ENCODE assay signal across 8 mouse cellular contexts in the genomic region with DNA sequence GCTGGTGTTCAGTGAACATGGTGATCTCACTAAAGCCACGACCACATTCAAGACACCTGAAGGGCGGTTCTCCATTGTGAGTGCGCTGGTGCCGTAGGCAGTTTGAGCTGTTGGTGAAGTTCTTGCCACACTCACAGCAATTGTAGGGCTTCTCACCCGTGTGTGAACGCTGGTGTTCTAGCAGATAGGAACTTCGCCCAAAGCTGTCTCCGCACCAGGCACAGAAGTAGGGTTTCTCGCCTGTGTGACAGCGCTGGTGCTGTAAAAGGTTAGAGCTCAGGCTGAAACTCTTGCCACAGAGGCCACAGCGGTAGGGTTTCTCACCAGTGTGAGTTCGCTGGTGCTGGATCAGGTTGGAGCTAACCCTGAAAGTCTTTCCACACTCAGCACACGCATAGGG. TPM values are rescaled to one million over a fixed set of nuclear protein-coding genes. Genes with fewer than 3 reads are reported as not detected.
DNase-seq lines count a peak whose midpoint lies in the region; ATAC-seq and TF ChIP-seq lines count a peak whose summit lies in the region.
"Had no signal": no experiment of that assay in that cellular context is flagged by ENCODE, and none has a peak within 500 bp of the region (broad histone marks: within the 10 kb centered on the region; RNA-seq: fewer than 3 reads in every experiment).

No protein-coding gene starts in this region.

- H3K9me3 ChIP-seq in embryonic facial prominence, embryonic 11.5 days (replicated peaks; ENCODE audit: control insufficient read depth, low read length), result no peaks in the 10 kb centered on the region
- H3K9me3 ChIP-seq in hindbrain, embryonic 16.5 days (ENCODE audit: control insufficient read depth, low read length), result no peaks in the 10 kb centered on the region

- H3ac ChIP-seq in myocyte (ENCODE audit: control insufficient read depth, insufficient read length), result no peak overlapping the region

- peak; percentile 31 for DNase-seq in kidney, adult 11 months
- DNase-seq in kidney, adult 8-10 months, result no peak
- no peak for DNase-seq in embryonic facial prominence, embryonic 11.5 days (ENCODE audit: low spot score)
- no peak for DNase-seq in adrenal gland, postnatal 4 days (ENCODE audit: low spot score in 2 of 2)
- no peak for DNase-seq in T-cell, adult 2 months (ENCODE audit: low spot score)

- no peaks in the 10 kb centered on the region for H3K4me1 ChIP-seq in embryonic facial prominence, embryonic 11.5 days (ENCODE audit: control insufficient read depth, insufficient read depth, low read length)
- H3K4me1 ChIP-seq in hindbrain, embryonic 16.5 days (ENCODE audit: control insufficient read depth, insufficient read depth, low read depth, low read length), result peaks cover 24% of the 10 kb centered on the region

- no peaks in the 10 kb centered on the region for H3K36me3 ChIP-seq in embryonic facial prominence, embryonic 11.5 days (replicated peaks; ENCODE audit: control insufficient read depth, insufficient read depth, low read depth, low read length)
- H3K36me3 ChIP-seq in hindbrain, embryonic 16.5 days (ENCODE audit: control insufficient read depth, insufficient read depth, low read length), result peaks cover 7% of the 10 kb centered on the region; the same call in 1 of the 2 replicates
- H3K36me3 ChIP-seq in myocyte (ENCODE audit: control insufficient read depth, insufficient read depth), result no peaks in the 10 kb centered on the region

- 93% methylated on average over 13 of the region's 13 CpGs for WGBS in embryonic facial prominence, embryonic 11.5 days
- 95% methylated on average over 13 of the region's 13 CpGs for WGBS in hindbrain, embryonic 16.5 days

- no peak overlapping the region for H3K9ac ChIP-seq in embryonic facial prominence, embryonic 11.5 days (replicated peaks; ENCODE audit: low read length)
- 0 out of 2 replicates have a peak overlapping the region, but pooled peaks have one; percentile 4 for H3K9ac ChIP-seq in hindbrain, embryonic 16.5 days (ENCODE audit: low read depth, low read length)

- H3K4me3 ChIP-seq in embryonic facial prominence, embryonic 11.5 days (ENCODE audit: low read depth, low read length), result 0 out of 2 replicates have a peak overlapping the region, but pooled peaks have one; percentile 63
- H3K4me3 ChIP-seq in hindbrain, embryonic 16.5 days (ENCODE audit: low read length), result no peak overlapping the region
- H3K4me3 ChIP-seq in myocyte, result peak overlapping the region; percentile 91

- ATAC-seq in embryonic facial prominence, embryonic 11.5 days (replicated peaks; ENCODE audit: insufficient number of reproducible peaks, low FRiP score, low TSS enrichment, low read depth), result no peak
- no peak for ATAC-seq in hindbrain, embryonic 16.5 days

- H3K79me2 ChIP-seq in myocyte (ENCODE audit: control insufficient read depth, insufficient read depth), result no peaks in the 10 kb centered on the region

- no peak for TF ChIP-seq POLR2A in myocyte (IDR thresholded peaks at IDR 0.05; ENCODE audit: insufficient read length, low read depth)

- no peaks in the 10 kb centered on the region for H3K27me3 ChIP-seq in embryonic facial prominence, embryonic 11.5 days (ENCODE audit: control insufficient read depth, insufficient read depth, low read length)
- no peaks in the 10 kb centered on the region for H3K27me3 ChIP-seq in hindbrain, embryonic 16.5 days (replicated peaks; ENCODE audit: control insufficient read depth, insufficient read depth, low read length)
- H3K27me3 ChIP-seq in myocyte (ENCODE audit: control insufficient read depth, insufficient read depth, insufficient read length), result no peaks in the 10 kb centered on the region

- H3K4me2 ChIP-seq in embryonic facial prominence, embryonic 11.5 days (ENCODE audit: low read depth, low read length), result no peak overlapping the region
- no peak overlapping the region for H3K4me2 ChIP-seq in hindbrain, embryonic 16.5 days (ENCODE audit: low read length)
- H3K4me2 ChIP-seq in myocyte (ENCODE audit: low read depth), result peak overlapping the region; percentile 73

- no peak overlapping the region for H3K27ac ChIP-seq in embryonic facial prominence, embryonic 11.5 days (replicated peaks; ENCODE audit: low read depth, low read length)
- H3K27ac ChIP-seq in hindbrain, embryonic 16.5 days (ENCODE audit: low read depth, low read length), result peak overlapping the region; percentile 99; the same call in 1 of the 2 replicates

TF ChIP-seq in myocyte, 11 proteins besides CTCF, POLR2A, EP300 and RAD21:
- TF ChIP-seq MYOG (IDR thresholded peaks at IDR 0.05; ENCODE audit: control insufficient read depth in 1 of 3, insufficient read depth in 1 of 3, insufficient read length in 2 of 3, low read depth in 2 of 3) (no peak), REST (IDR thresholded peaks at IDR 0.05; ENCODE audit: insufficient read depth, insufficient read length) (no peak), E2F4 (IDR thresholded peaks at IDR 0.05; ENCODE audit: insufficient read depth) (no peak), TCF3 (IDR thresholded peaks at IDR 0.05; ENCODE audit: insufficient read length, low read depth) (no peak), MYOD1 (IDR thresholded peaks at IDR 0.05; ENCODE audit: control insufficient read depth in 1 of 3, insufficient read length in 2 of 3, low read depth in 2 of 3) (no peak), MAX (IDR thresholded peaks at IDR 0.05; ENCODE audit: low read depth) (no peak), TCF12 (IDR thresholded peaks at IDR 0.05; ENCODE audit: insufficient read depth, poor library complexity, severe bottlenecking) (no peak), POLR2AphosphoS2 (IDR thresholded peaks at IDR 0.05; ENCODE audit: insufficient read length, low read depth) (no peak), SRF (IDR thresholded peaks at IDR 0.05; ENCODE audit: control insufficient read depth, insufficient read length, low read depth) (no peak), CEBPB (IDR thresholded peaks at IDR 0.05; ENCODE audit: insufficient read depth, poor library complexity, severe bottlenecking) (no peak), USF1 (IDR thresholded peaks at IDR 0.05; ENCODE audit: low read depth) (no peak)
TF ChIP-seq in myocyte: peak in this region for 0.

RNA-seq across cellular contexts. Expression of a gene that starts 0.7 kb away (rescaled TPM):
- polyA plus RNA-seq in embryonic facial prominence, embryonic 11.5 days (2014; fragmentation: Nextera tagmentation; extraction: Ambion mirVana), result 6.6 and 6.8 TPM in 2 replicates
- 12.0 and 14.1 TPM in 2 replicates for polyA plus RNA-seq in hindbrain, embryonic 16.5 days (2015; fragmentation: Nextera tagmentation; extraction: Ambion mirVana)
- polyA plus RNA-seq in myocyte (2012; fragmentation: generic; extraction: Trizol), result 16.7 TPM
- total RNA-seq in adrenal gland, postnatal 4 days (2021), result 10 to 100 TPM; 23.7 to 25.2 TPM

RNA-seq across cellular contexts. Expression of a gene that starts 1.4 kb away (rescaled TPM):
- 10.9 and 13.1 TPM in 2 replicates for polyA plus RNA-seq in embryonic facial prominence, embryonic 11.5 days (2014; fragmentation: Nextera tagmentation; extraction: Ambion mirVana)
- 6.3 and 7.9 TPM in 2 replicates for polyA plus RNA-seq in hindbrain, embryonic 16.5 days (2015; fragmentation: Nextera tagmentation; extraction: Ambion mirVana)
- polyA plus RNA-seq in myocyte (2012; fragmentation: generic; extraction: Trizol), result 3.3 TPM
- 1 to 10 TPM; 8.4 TPM for total RNA-seq in adrenal gland, postnatal 4 days (2021)

RNA-seq across cellular contexts. Expression of a gene that starts 10.2 kb away (rescaled TPM):
- 18.5 and 26.2 TPM in 2 replicates for polyA plus RNA-seq in embryonic facial prominence, embryonic 11.5 days (2014; fragmentation: Nextera tagmentation; extraction: Ambion mirVana)
- 27.8 and 34.6 TPM in 2 replicates for polyA plus RNA-seq in hindbrain, embryonic 16.5 days (2015; fragmentation: Nextera tagmentation; extraction: Ambion mirVana)
- 58.1 TPM for polyA plus RNA-seq in myocyte (2012; fragmentation: generic; extraction: Trizol)
- total RNA-seq in adrenal gland, postnatal 4 days (2021), result 10 to 100 TPM; 32.0 to 35.0 TPM

RNA-seq across cellular contexts. Expression of a gene that starts 29.0 kb away (rescaled TPM):
- 0.27 TPM in 1 of 2 replicates, not detected in the other for polyA plus RNA-seq in embryonic facial prominence, embryonic 11.5 days (2014; fragmentation: Nextera tagmentation; extraction: Ambion mirVana)
- 0.15 TPM in 1 of 2 replicates, not detected in the other for polyA plus RNA-seq in hindbrain, embryonic 16.5 days (2015; fragmentation: Nextera tagmentation; extraction: Ambion mirVana)
- not detected for polyA plus RNA-seq in myocyte (2012; fragmentation: generic; extraction: Trizol)
- 10 to 100 TPM in 1 of 2 experiments, under 1 TPM in 1; 0.73 to 22.0 TPM for total RNA-seq in adrenal gland, postnatal 4 days (2021)
- total RNA-seq: gastrocnemius, adult 8-10 months had no signal

RNA-seq across cellular contexts. Expression of a gene that starts 30.2 kb away (rescaled TPM):
- 0.56 and 2.2 TPM in 2 replicates for polyA plus RNA-seq in embryonic facial prominence, embryonic 11.5 days (2014; fragmentation: Nextera tagmentation; extraction: Ambion mirVana)
- polyA plus RNA-seq in hindbrain, embryonic 16.5 days (2015; fragmentation: Nextera tagmentation; extraction: Ambion mirVana), result 0.33 and 4.0 TPM in 2 replicates
- 1,017 TPM for polyA plus RNA-seq in myocyte (2012; fragmentation: generic; extraction: Trizol)
- 10 to 100 TPM; 15.8 to 26.8 TPM for total RNA-seq in adrenal gland, postnatal 4 days (2021)
